Comparison of ENCODE assay signal across 21 mouse cellular contexts in genomic region chr2:42055337-42055736, GRCm38 (mm10).
DNase-seq lines count a peak whose midpoint lies in the region; TF ChIP-seq lines count a peak whose summit lies in the region.
"Had no signal": no experiment of that assay in that cellular context is flagged by ENCODE, and none has a peak within 500 bp of the region (broad histone marks: within the 10 kb centered on the region; RNA-seq: fewer than 3 reads in every experiment).

No protein-coding gene starts in this region.

- intact Hi-C loops in gastrocnemius, adult 2 months (cut with DNase I), result no loop called here
- intact Hi-C loops in gastrocnemius, postnatal 14 days (cut with DNase I; ENCODE audit: low total_unique reads), result no loop called here
- intact Hi-C loops in left cerebral cortex, adult 2 months (cut with DNase I), result no loop called here

- H3K27ac ChIP-seq in gastrocnemius, adult 2 months, result no peak overlapping the region
- no peak overlapping the region for H3K27ac ChIP-seq in left cerebral cortex, adult 2 months
- H3K27ac ChIP-seq: forebrain, embryonic 15.5 days; hindbrain, embryonic 15.5 days; limb, embryonic 13.5 days; midbrain, embryonic 15.5 days had no signal

- TF ChIP-seq CTCF in gastrocnemius, adult 2 months (IDR thresholded peaks at IDR 0.05), result peak; percentile 5; the same call in 1 of the 2 replicates
- TF ChIP-seq CTCF in left cerebral cortex, adult 2 months (IDR thresholded peaks at IDR 0.05), result peak; percentile 51
- no peak for TF ChIP-seq CTCF in brain, embryonic 14.5 days (IDR thresholded peaks at IDR 0.05; ENCODE audit: borderline replicate concordance, extremely low read depth, insufficient read depth, insufficient read length)

- no peak for TF ChIP-seq POLR2A in brain, embryonic 14.5 days (IDR thresholded peaks at IDR 0.05; ENCODE audit: borderline replicate concordance, extremely low read depth, insufficient read depth, insufficient read length, poor library complexity, severe bottlenecking)

- H3K4me3 ChIP-seq in gastrocnemius, adult 2 months, result no peak overlapping the region
- H3K4me3 ChIP-seq in left cerebral cortex, adult 2 months, result no peak overlapping the region
- H3K4me3 ChIP-seq: forebrain, embryonic 15.5 days; hindbrain, embryonic 15.5 days; limb, embryonic 13.5 days; midbrain, embryonic 15.5 days had no signal

- DNase-seq in gastrocnemius, adult 2 months, result no peak
- no peak for DNase-seq in gastrocnemius, postnatal 14 days
- DNase-seq in left cerebral cortex, adult 2 months (ENCODE audit: extremely low spot score in 1 of 2, low spot score in 2 of 2), result no peak
- DNase-seq in left cerebral cortex, adult 9 months (ENCODE audit: low spot score in 2 of 2), result no peak
- DNase-seq in A20 (ENCODE audit: low read depth, low spot score), result peak; percentile 7
- peak; percentile 49 for DNase-seq in brain, embryonic 14.5 days (ENCODE audit: low read depth)
- no peak for DNase-seq in spleen, postnatal 36 days (ENCODE audit: low spot score in 2 of 2)
- no peak for DNase-seq in kidney, adult 18-20 months
- DNase-seq: adrenal gland, adult 8-10 months; cerebellum, adult 11-12 months; cerebellum, postnatal 25 days; heart, postnatal 4 days; kidney, adult 2 months; kidney, postnatal 36 days; layer of hippocampus, adult 9-11 months; lung, postnatal 14 days; thymus, postnatal 25 days had no signal

Comparison
In these comparisons a context has a peak if more than half of its experiments do, and no peak if none do; other contexts are left out.
1. DNase-seq: peak in A20 (single experiment) and brain, embryonic 14.5 days (single experiment); none in gastrocnemius, adult 2 months (single experiment), gastrocnemius, postnatal 14 days (single experiment), left cerebral cortex, adult 2 months (0 of 2), left cerebral cortex, adult 9 months (0 of 2), spleen, postnatal 36 days (0 of 2) and kidney, adult 18-20 months (single experiment).